Mouse (Mus musculus) thymus, postnatal 14 days (tissue): ENCODE data around the gene Pcnx3.
"Not testable (repeated sequence)": the region's sequence is repeated elsewhere in the genome, so short reads cannot be mapped to it uniquely, and the experiment has no call there.

Source experiments
- DNase-seq: peaks from one replicate; pipeline ENCODE4 v3.0.0; 2021

The Pcnx3 gene

GRCm38 (mm10) chr19:5711907-5712460, 23.3 kb upstream of the Pcnx3 start:
- no peak for DNase-seq

GRCm38 (mm10) chr19:5711218-5711617, 22.5 kb upstream of the Pcnx3 start:
- DNase-seq: peak; percentile 76

- no peak for DNase-seq
These were observed 21.9 kb upstream of the Pcnx3 start for GRCm38 (mm10) chr19:5710581-5710980.

- DNase-seq: no peak
These were observed 21.4 kb upstream of the Pcnx3 start for GRCm38 (mm10) chr19:5710068-5710467.

GRCm38 (mm10) chr19:5704801-5705571, 16.3 kb upstream of the Pcnx3 start:
- peak; percentile 65 for DNase-seq

- DNase-seq: peak; percentile 34
These were observed 15.6 kb upstream of the Pcnx3 start, which contains the start of gene Kcnk7 for GRCm38 (mm10) chr19:5704163-5704800. TSS of gene Kcnk7 (plus strand) at chr19:5704367.

GRCm38 (mm10) chr19:5695849-5696462, 7.2 kb upstream of the Pcnx3 start:
- no peak for DNase-seq

- DNase-seq: no peak
These were observed 5.1 kb upstream of the Pcnx3 start for GRCm38 (mm10) chr19:5693801-5694200.

GRCm38 (mm10) chr19:5692913-5693396, 4.2 kb upstream of the Pcnx3 start:
- DNase-seq: no peak

- DNase-seq: no peak
These were observed 3.6 kb upstream of the Pcnx3 start for GRCm38 (mm10) chr19:5692086-5692912.

- no peak for DNase-seq
These were observed 2.9 kb upstream of the Pcnx3 start for GRCm38 (mm10) chr19:5691601-5692000.

GRCm38 (mm10) chr19:5690343-5690735, 1.6 kb upstream of the Pcnx3 start:
- DNase-seq: no peak

GRCm38 (mm10) chr19:5689565-5690342, 1.0 kb upstream of the Pcnx3 start:
- DNase-seq: peak; percentile 94

- DNase-seq: no peak
These were observed 350 bp upstream of the Pcnx3 start for GRCm38 (mm10) chr19:5689088-5689428.

GRCm38 (mm10) chr19:5687738-5688137, 970 bp downstream of the Pcnx3 start:
- no peak for DNase-seq

GRCm38 (mm10) chr19:5686954-5687353, 1.8 kb downstream of the Pcnx3 start:
- DNase-seq: not testable (repeated sequence)

- no peak for DNase-seq
These were observed 2.3 kb downstream of the Pcnx3 start for GRCm38 (mm10) chr19:5686437-5686836.

GRCm38 (mm10) chr19:5685861-5686260, 2.8 kb downstream of the Pcnx3 start:
- DNase-seq: no peak

- no peak for DNase-seq
These were observed 3.3 kb downstream of the Pcnx3 start for GRCm38 (mm10) chr19:5685431-5685830.

- no peak for DNase-seq
These were observed 3.7 kb downstream of the Pcnx3 start for GRCm38 (mm10) chr19:5684985-5685384.

- no peak for DNase-seq
These were observed 4.5 kb downstream of the Pcnx3 start for GRCm38 (mm10) chr19:5684236-5684635.

- DNase-seq: no peak
These were observed 8.3 kb downstream of the Pcnx3 start for GRCm38 (mm10) chr19:5680432-5680831.
